In genomic region chr12:32717129-32717921, GRCm38 (mm10) we compare ENCODE assay signal across 8 mouse cellular contexts.
DNase-seq lines count a peak whose midpoint lies in the region; ATAC-seq and TF ChIP-seq lines count a peak whose summit lies in the region.

No protein-coding gene starts in this region.

- no peak for DNase-seq in midbrain, embryonic 11.5 days (ENCODE audit: low spot score, missing footprints)
- peak; percentile 71 for DNase-seq in cerebellum, adult 8-10 months
- peak; percentile 87 for DNase-seq in heart, adult 8-10 months (ENCODE audit: low spot score)
- DNase-seq in layer of hippocampus, adult 2 months (ENCODE audit: low spot score in 2 of 2) = peak; percentile 86 to 91
- peak; percentile 95 for DNase-seq in lung, postnatal 36 days
- DNase-seq in urinary bladder, adult 18-20 months (ENCODE audit: low spot score in 2 of 2) = peak; percentile 21 to 31
- DNase-seq in thymus, postnatal 0 days (ENCODE audit: low spot score) = no peak

- no peak overlapping the region for H3K4me2 ChIP-seq in midbrain, embryonic 13.5 days (replicated peaks)
- H3K4me2 ChIP-seq in midbrain, embryonic 11.5 days = no peak overlapping the region

- no peak overlapping the region for H3K9ac ChIP-seq in midbrain, embryonic 13.5 days (replicated peaks)
- no peak overlapping the region for H3K9ac ChIP-seq in midbrain, embryonic 11.5 days (ENCODE audit: low read length)

- no peak for TF ChIP-seq CTCF in layer of hippocampus, adult 2 months (conservative IDR thresholded peaks at IDR 0.05)

- H3K36me3 ChIP-seq in midbrain, embryonic 13.5 days = no peaks in the 10 kb centered on the region
- no peaks in the 10 kb centered on the region for H3K36me3 ChIP-seq in midbrain, embryonic 11.5 days (ENCODE audit: control insufficient read depth, insufficient read depth, low read length)

- 70% methylated on average over 5 of the region's 5 CpGs for WGBS in midbrain, embryonic 13.5 days
- WGBS in midbrain, embryonic 11.5 days = 85% methylated on average over 5 of the region's 5 CpGs

- no peaks in the 10 kb centered on the region for H3K27me3 ChIP-seq in midbrain, embryonic 13.5 days
- no peaks in the 10 kb centered on the region for H3K27me3 ChIP-seq in midbrain, embryonic 11.5 days (ENCODE audit: control insufficient read depth, insufficient read depth, low read length)

- 0 out of 2 replicates have a peak, but pooled peaks cover 5% of the 10 kb centered on the region for H3K4me1 ChIP-seq in midbrain, embryonic 13.5 days (replicated peaks)
- no peaks in the 10 kb centered on the region for H3K4me1 ChIP-seq in midbrain, embryonic 11.5 days (ENCODE audit: control insufficient read depth, insufficient read depth, low read length)

- H3K9me3 ChIP-seq in midbrain, embryonic 13.5 days = no peaks in the 10 kb centered on the region
- no peaks in the 10 kb centered on the region for H3K9me3 ChIP-seq in midbrain, embryonic 11.5 days (ENCODE audit: control insufficient read depth, low read length)

- no peak overlapping the region for H3K27ac ChIP-seq in midbrain, embryonic 13.5 days
- no peak overlapping the region for H3K27ac ChIP-seq in midbrain, embryonic 11.5 days (ENCODE audit: low read depth, low read length)
- peak overlapping the region; percentile 88 for H3K27ac ChIP-seq in layer of hippocampus, adult 2 months

- H3K4me3 ChIP-seq in midbrain, embryonic 13.5 days (replicated peaks) = no peak overlapping the region
- H3K4me3 ChIP-seq in midbrain, embryonic 11.5 days (ENCODE audit: low read depth, low read length) = no peak overlapping the region
- H3K4me3 ChIP-seq in layer of hippocampus, adult 2 months = no peak overlapping the region

- ATAC-seq in midbrain, embryonic 13.5 days = peak; percentile 66
- ATAC-seq in midbrain, embryonic 11.5 days (ENCODE audit: low FRiP score) = no peak

Comparison
In these comparisons a context has a peak if more than half of its experiments do, and no peak if none do; other contexts are left out.
1. DNase-seq: peak in cerebellum, adult 8-10 months (single experiment), heart, adult 8-10 months (single experiment), layer of hippocampus, adult 2 months (2 of 2), lung, postnatal 36 days (single experiment) and urinary bladder, adult 18-20 months (2 of 2); none in midbrain, embryonic 11.5 days (single experiment) and thymus, postnatal 0 days (single experiment).